Mouse (Mus musculus): ENCODE data around the gene Trim9. TPM values are rescaled to one million over a fixed set of nuclear protein-coding genes. Genes with fewer than 3 reads are reported as not detected.

The Trim9 gene
- polyA plus RNA-seq, 1 experiment: 0.19 TPM

DNA sequence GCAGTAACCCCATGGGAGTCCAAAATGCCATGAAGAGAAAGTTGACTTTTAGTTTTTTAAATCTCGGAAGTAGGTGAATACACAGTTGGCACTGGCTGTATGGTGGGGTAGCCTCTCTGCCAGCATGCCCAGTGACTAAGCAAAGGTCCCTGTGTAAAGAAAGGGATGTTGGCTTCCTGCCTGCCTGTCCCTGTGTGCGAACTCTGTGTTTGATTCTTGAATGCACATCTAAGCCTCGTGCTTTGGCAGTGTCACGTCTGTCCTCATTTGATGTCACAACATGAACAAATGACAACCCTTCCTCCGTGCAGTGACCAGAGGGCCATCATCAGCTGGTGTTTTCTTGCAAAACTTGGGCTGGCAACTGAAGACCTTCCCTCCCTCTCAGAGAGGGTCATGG, 151.1 kb downstream of the Trim9 start:
- no peak for TF ChIP-seq POLR2A (IDR thresholded peaks at IDR 0.05; ENCODE audit: low read depth, low read length)
- no peak for TF ChIP-seq CTCF (conservative IDR thresholded peaks at IDR 0.05; ENCODE audit: insufficient read depth, insufficient read length, low read depth, low read length)
- Histone ChIP-seq H3K4me3 (ENCODE audit: insufficient read depth, low read depth, low read length) (no peak overlapping the region), H3K36me3 (ENCODE audit: control insufficient read depth, insufficient read depth, low read length) (no peaks in the 10 kb centered on the region), H3K27me3 (replicated peaks; ENCODE audit: control insufficient read depth, insufficient read depth, low read length) (no peaks in the 10 kb centered on the region), H3K4me1 (ENCODE audit: control insufficient read depth, insufficient read depth, low read length) (no peaks in the 10 kb centered on the region), H3K27ac (ENCODE audit: insufficient read depth, low read depth, low read length) (no peak overlapping the region)
- 88% methylated on average over 5 of the region's 5 CpGs for WGBS
- DNase-seq: no peak

- WGBS: 95% methylated on average over 6 of the region's 6 CpGs
- no peaks in the 10 kb centered on the region for H3K27me3 ChIP-seq (replicated peaks; ENCODE audit: control insufficient read depth, insufficient read depth, low read length)
- no peaks in the 10 kb centered on the region for H3K36me3 ChIP-seq (ENCODE audit: control insufficient read depth, insufficient read depth, low read length)
- H3K4me3 ChIP-seq (ENCODE audit: insufficient read depth, low read depth, low read length): no peak overlapping the region
- TF ChIP-seq POLR2A (IDR thresholded peaks at IDR 0.05; ENCODE audit: low read depth, low read length) (no peak), CTCF (conservative IDR thresholded peaks at IDR 0.05; ENCODE audit: insufficient read depth, insufficient read length, low read depth, low read length) (no peak)
- H3K27ac ChIP-seq (ENCODE audit: insufficient read depth, low read depth, low read length): no peak overlapping the region
- no peak for DNase-seq
- no peaks in the 10 kb centered on the region for H3K4me1 ChIP-seq (ENCODE audit: control insufficient read depth, insufficient read depth, low read length)
Observed at GRCm38 (mm10) chr12:70195426-70195825, 152.0 kb downstream of the Trim9 start.

Other genes starting within 250 kb of the Trim9 start
- gene Nin, start 233.9 kb downstream of the Trim9 start, polyA plus RNA-seq (2012; rRNA removed): 4.9 and 5.2 TPM in 2 replicates
- gene Abhd12b, start 193.5 kb downstream of the Trim9 start, polyA plus RNA-seq (2012; rRNA removed): not detected in 2 replicates
- 37.4 and 38.5 TPM in 2 replicates for gene Pygl, start 116.1 kb downstream of the Trim9 start, polyA plus RNA-seq (2012; rRNA removed)
- gene Tmx1, start 105.5 kb upstream of the Trim9 start, polyA plus RNA-seq (2012; rRNA removed): 7.8 and 13.2 TPM in 2 replicates

Measured in kidney, adult 2 months (tissue).